Mouse (Mus musculus) cerebellum, postnatal 4 days (tissue): ENCODE measurements around the gene Utp4.
"Not testable (repeated sequence)": the region's sequence is repeated elsewhere in the genome, so short reads cannot be mapped to it uniquely, and the experiment has no call there.

Experiments used
- DNase-seq, 2 experiments: peaks; one replicate each; pipeline ENCODE4 v3.0.0; 2022; ENCODE audit warnings: low spot score in 2 of 2, mixed read lengths in 1 of 2

Gene Utp4

GRCm38 (mm10) chr8:106893481-106894156 is at the start of gene Utp4:
Gene Utp4 (plus strand): TSS chr8:106893636.
- DNase-seq = peak; percentile 59 to 87

- no peak for DNase-seq
Observed at GRCm38 (mm10) chr8:106850034-106850433, 43.4 kb upstream of the Utp4 start.

GRCm38 (mm10) chr8:106854534-106855241 is 38.7 kb upstream of the Utp4 start:
- no peak for DNase-seq

- DNase-seq = no peak
Observed at GRCm38 (mm10) chr8:106855242-106855562, 38.2 kb upstream of the Utp4 start.

GRCm38 (mm10) chr8:106862845-106863244 is 30.6 kb upstream of the Utp4 start:
- no peak for DNase-seq

- no peak for DNase-seq
Observed at GRCm38 (mm10) chr8:106865354-106865753, 28.1 kb upstream of the Utp4 start.

- no peak for DNase-seq
Observed at GRCm38 (mm10) chr8:106870051-106870450, 23.4 kb upstream of the Utp4 start, which contains the start of gene Has3. Gene Has3 (plus strand): TSS chr8:106870242.

GRCm38 (mm10) chr8:106870537-106871327 is 22.7 kb upstream of the Utp4 start:
- peak in 1 of 2 experiments; percentile 59 for DNase-seq

GRCm38 (mm10) chr8:106871328-106871926 is 22.0 kb upstream of the Utp4 start:
- DNase-seq = no peak

- peak in 1 of 2 experiments; percentile 53 for DNase-seq
Observed at GRCm38 (mm10) chr8:106871931-106872371, 21.5 kb upstream of the Utp4 start.

- DNase-seq = no peak
Observed at GRCm38 (mm10) chr8:106872454-106873034, 20.9 kb upstream of the Utp4 start.

- DNase-seq = no peak
Observed at GRCm38 (mm10) chr8:106880121-106880707, 13.2 kb upstream of the Utp4 start.

- not testable (repeated sequence) for DNase-seq
Observed at GRCm38 (mm10) chr8:106884094-106884493, 9.3 kb upstream of the Utp4 start.

GRCm38 (mm10) chr8:106884826-106885400 is 8.5 kb upstream of the Utp4 start:
- DNase-seq = not testable (repeated sequence)

GRCm38 (mm10) chr8:106887336-106888189 is 5.9 kb upstream of the Utp4 start:
- DNase-seq = peak; percentile 76

GRCm38 (mm10) chr8:106888803-106889202 is 4.6 kb upstream of the Utp4 start:
- no peak for DNase-seq

GRCm38 (mm10) chr8:106892210-106892805 is 1.1 kb upstream of the Utp4 start:
- DNase-seq = peak in 1 of 2 experiments; percentile 21

- DNase-seq = peak; percentile 39 to 65
Observed at GRCm38 (mm10) chr8:106892806-106893451, 507 bp upstream of the Utp4 start.

GRCm38 (mm10) chr8:106899473-106899872 is 6.0 kb downstream of the Utp4 start:
- no peak for DNase-seq
